Mouse (Mus musculus) G1E (cell line): ENCODE results near the gene Kcnab3.

Experiments
- CTCF ChIP-seq: IDR thresholded peaks from 2 replicates; pipeline ENCODE4 v1.5.1; 2012; ENCODE audit warnings: low read depth, low read length, inconsistent platforms, mixed read lengths
- GATA1 ChIP-seq: IDR thresholded peaks from 2 replicates; pipeline ENCODE4 v1.6.1; 2012; ENCODE audit warnings: borderline replicate concordance, low read length, inconsistent platforms, mixed read lengths
- GATA2 ChIP-seq: IDR thresholded peaks from 2 replicates; pipeline ENCODE4 v1.6.1; 2012; ENCODE audit warnings: low read depth, low read length, inconsistent platforms, borderline replicate concordance
- POLR2AphosphoS5 ChIP-seq: IDR thresholded peaks from 2 replicates; pipeline ENCODE4 v1.6.1; 2012; ENCODE audit warnings: low read depth, low read length, inconsistent platforms; ENCODE audit not compliant: insufficient replicate concordance
- TAL1 ChIP-seq: conservative IDR thresholded peaks from 2 replicates; pipeline ENCODE4 v1.6.1; 2012; ENCODE audit warnings: low read depth, low read length, inconsistent platforms, mixed read lengths

DNA sequence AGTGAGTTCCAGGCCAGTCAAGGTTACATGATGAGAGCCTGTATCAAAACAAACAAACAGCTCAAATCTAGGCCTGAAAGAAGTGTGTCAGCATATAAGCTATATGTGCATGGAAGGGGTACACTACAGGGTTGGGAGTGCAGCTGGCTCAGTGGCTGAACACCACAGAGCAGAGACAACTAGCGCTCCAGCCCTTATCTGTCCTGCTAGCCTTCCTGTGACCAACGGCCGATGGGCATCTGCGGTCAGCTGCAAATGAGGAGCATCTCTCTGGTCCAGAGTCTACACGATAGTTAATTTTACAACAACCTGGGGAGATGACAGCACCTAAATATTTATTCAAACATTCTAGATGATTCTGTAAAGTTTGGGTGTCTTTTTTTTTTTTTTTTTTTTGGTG lies 34.9 kb upstream of the Kcnab3 start:
- TF ChIP-seq CTCF (no peak), GATA1 (no peak), POLR2AphosphoS5 (no peak), TAL1 (no peak), GATA2 (no peak)
